Mouse (Mus musculus): ENCODE measurements at regions not wholly inside any gene's neighbourhood (a gene's known extent, or its start where the extent isn't known, plus 50 kb on each side); places are given as distances from the start of the nearest gene placed in this dataset.

- H3K9me3 ChIP-seq (ENCODE audit: low read length): no peaks in the 10 kb centered on the region
- H3K4me2 ChIP-seq (ENCODE audit: low read depth, low read length): no peak overlapping the region
- no peak for TF ChIP-seq CTCF (IDR thresholded peaks at IDR 0.05; ENCODE audit: low read depth)
- ATAC-seq: no peak
- H3K4me3 ChIP-seq (ENCODE audit: low read length): no peak overlapping the region
- H3K9ac ChIP-seq (replicated peaks; ENCODE audit: low read length): no peak overlapping the region
- H3K27ac ChIP-seq: no peak overlapping the region
- no peak for DNase-seq (ENCODE audit: low spot score)
- WGBS: 30% methylated on average over 3 of the region's 3 CpGs
- H3K27me3 ChIP-seq (ENCODE audit: insufficient read depth, low read length): no peaks in the 10 kb centered on the region
- no peaks in the 10 kb centered on the region for H3K36me3 ChIP-seq (ENCODE audit: insufficient read depth, low read length)
- no peaks in the 10 kb centered on the region for H3K4me1 ChIP-seq (ENCODE audit: insufficient read depth, low read length)
These were observed 153.0 kb downstream of the Chic2 start for GRCm38 (mm10) chr5:74891541-74891940.

- DNase-seq (ENCODE audit: low spot score) (no peak), ATAC-seq (no peak)
- no peaks in the 10 kb centered on the region for H3K36me3 ChIP-seq (ENCODE audit: insufficient read depth, low read length)
- H3K4me3 ChIP-seq (ENCODE audit: low read length): no peak overlapping the region
- H3K9me3 ChIP-seq (ENCODE audit: low read length): no peaks in the 10 kb centered on the region
- no peak overlapping the region for H3K27ac ChIP-seq
- no peaks in the 10 kb centered on the region for H3K27me3 ChIP-seq (ENCODE audit: insufficient read depth, low read length)
- 76% methylated on average over 8 of the region's 8 CpGs for WGBS
- H3K4me2 ChIP-seq (ENCODE audit: low read depth, low read length): no peak overlapping the region
- no peak for TF ChIP-seq CTCF (IDR thresholded peaks at IDR 0.05; ENCODE audit: low read depth)
- no peak overlapping the region for H3K9ac ChIP-seq (replicated peaks; ENCODE audit: low read length)
- H3K4me1 ChIP-seq (ENCODE audit: insufficient read depth, low read length): no peaks in the 10 kb centered on the region
These were observed 155.6 kb downstream of the Chic2 start for GRCm38 (mm10) chr5:74888934-74889333.

- ATAC-seq: no peak
- Histone ChIP-seq H3K27me3 (ENCODE audit: insufficient read depth, low read length) (no peaks in the 10 kb centered on the region), H3K27ac (no peak overlapping the region), H3K4me3 (ENCODE audit: low read length) (no peak overlapping the region), H3K4me2 (ENCODE audit: low read depth, low read length) (no peak overlapping the region), H3K9me3 (ENCODE audit: low read length) (no peaks in the 10 kb centered on the region), H3K9ac (replicated peaks; ENCODE audit: low read length) (no peak overlapping the region), H3K36me3 (ENCODE audit: insufficient read depth, low read length) (no peaks in the 10 kb centered on the region), H3K4me1 (ENCODE audit: insufficient read depth, low read length) (no peaks in the 10 kb centered on the region)
- DNase-seq (ENCODE audit: low spot score): no peak
- WGBS: 70% methylated on average over 3 of the region's 3 CpGs
- TF ChIP-seq CTCF (IDR thresholded peaks at IDR 0.05; ENCODE audit: low read depth): no peak
These were observed 158.6 kb downstream of the Chic2 start for GRCm38 (mm10) chr5:74885958-74886357.

- TF ChIP-seq CTCF (IDR thresholded peaks at IDR 0.05; ENCODE audit: low read depth): no peak
- H3K4me3 ChIP-seq (ENCODE audit: low read length): no peak overlapping the region
- ATAC-seq: no peak
These were observed 162.0 kb downstream of the Chic2 start for GRCm38 (mm10) chr5:74882563-74882962.

GRCm38 (mm10) chr5:74880669-74881226 is 163.8 kb downstream of the Chic2 start:
- Histone ChIP-seq H3K4me2 (ENCODE audit: low read depth, low read length) (no peak overlapping the region), H3K4me1 (ENCODE audit: insufficient read depth, low read length) (no peaks in the 10 kb centered on the region), H3K36me3 (ENCODE audit: insufficient read depth, low read length) (no peaks in the 10 kb centered on the region), H3K27ac (no peak overlapping the region), H3K4me3 (ENCODE audit: low read length) (no peak overlapping the region), H3K27me3 (ENCODE audit: insufficient read depth, low read length) (no peaks in the 10 kb centered on the region), H3K9ac (replicated peaks; ENCODE audit: low read length) (no peak overlapping the region), H3K9me3 (ENCODE audit: low read length) (no peaks in the 10 kb centered on the region)
- no peak for ATAC-seq
- WGBS: 66% methylated on average over 10 of the region's 10 CpGs
- DNase-seq (ENCODE audit: low spot score): no peak
- no peak for TF ChIP-seq CTCF (IDR thresholded peaks at IDR 0.05; ENCODE audit: low read depth)

More at GRCm38 (mm10) chr5:74882563-74882962, 162.0 kb downstream of the Chic2 start:
- H3K9ac ChIP-seq (replicated peaks; ENCODE audit: low read length): no peak overlapping the region
- no peaks in the 10 kb centered on the region for H3K36me3 ChIP-seq (ENCODE audit: insufficient read depth, low read length)
- DNase-seq (ENCODE audit: low spot score): no peak
- H3K4me2 ChIP-seq (ENCODE audit: low read depth, low read length): no peak overlapping the region
- H3K27ac ChIP-seq: no peak overlapping the region
- H3K9me3 ChIP-seq (ENCODE audit: low read length): no peaks in the 10 kb centered on the region
- H3K27me3 ChIP-seq (ENCODE audit: insufficient read depth, low read length): no peaks in the 10 kb centered on the region
- 89% methylated on average over 12 of the region's 12 CpGs for WGBS
- no peaks in the 10 kb centered on the region for H3K4me1 ChIP-seq (ENCODE audit: insufficient read depth, low read length)

GRCm38 (mm10) chr5:74880048-74880437 is 164.5 kb downstream of the Chic2 start:
- TF ChIP-seq CTCF (IDR thresholded peaks at IDR 0.05; ENCODE audit: low read depth): no peak
- Histone ChIP-seq H3K9me3 (ENCODE audit: low read length) (no peaks in the 10 kb centered on the region), H3K9ac (replicated peaks; ENCODE audit: low read length) (no peak overlapping the region), H3K4me3 (ENCODE audit: low read length) (no peak overlapping the region), H3K4me1 (ENCODE audit: insufficient read depth, low read length) (no peaks in the 10 kb centered on the region), H3K27ac (no peak overlapping the region), H3K36me3 (ENCODE audit: insufficient read depth, low read length) (no peaks in the 10 kb centered on the region), H3K4me2 (ENCODE audit: low read depth, low read length) (no peak overlapping the region), H3K27me3 (ENCODE audit: insufficient read depth, low read length) (no peaks in the 10 kb centered on the region)
- 86% methylated on average over 6 of the region's 6 CpGs for WGBS
- ATAC-seq (no peak), DNase-seq (ENCODE audit: low spot score) (no peak)

GRCm38 (mm10) chr5:74879098-74880047 is 165.2 kb downstream of the Chic2 start:
- no peak overlapping the region for H3K9ac ChIP-seq (replicated peaks; ENCODE audit: low read length)

More at GRCm38 (mm10) chr5:74879098-74880047, 165.2 kb downstream of the Chic2 start:
- Histone ChIP-seq H3K4me3 (ENCODE audit: low read length) (no peak overlapping the region), H3K27me3 (ENCODE audit: insufficient read depth, low read length) (no peaks in the 10 kb centered on the region), H3K4me1 (ENCODE audit: insufficient read depth, low read length) (no peaks in the 10 kb centered on the region), H3K9me3 (ENCODE audit: low read length) (no peaks in the 10 kb centered on the region), H3K4me2 (ENCODE audit: low read depth, low read length) (no peak overlapping the region), H3K36me3 (ENCODE audit: insufficient read depth, low read length) (no peaks in the 10 kb centered on the region), H3K27ac (no peak overlapping the region)
- WGBS: 59% methylated on average over 13 of the region's 13 CpGs
- DNase-seq (ENCODE audit: low spot score) (no peak), ATAC-seq (no peak)
- TF ChIP-seq CTCF (IDR thresholded peaks at IDR 0.05; ENCODE audit: low read depth): no peak

All from hindbrain, postnatal 0 days (tissue).